Mouse (Mus musculus) CD4-positive helper T cell, adult 2 months (primary cell): ENCODE data around the gene Tnnc1.

ENCODE experiments used
- DNase-seq: peaks from one replicate; pipeline ENCODE4 v3.0.0-alpha.2; 2012; ENCODE audit warnings: low read depth, missing footprints, low spot score

The Tnnc1 gene

GRCm38 (mm10) chr14:31251626-31252025 lies 43.5 kb downstream of the Tnnc1 start:
- no peak for DNase-seq

GRCm38 (mm10) chr14:31252091-31252490 lies 44.0 kb downstream of the Tnnc1 start:
- DNase-seq: no peak

- DNase-seq: no peak
Measured at GRCm38 (mm10) chr14:31258476-31259050, 50.5 kb downstream of the Tnnc1 start.

GRCm38 (mm10) chr14:31260374-31260773 lies 52.3 kb downstream of the Tnnc1 start:
- no peak for DNase-seq

- no peak for DNase-seq
Measured at GRCm38 (mm10) chr14:31260932-31261331, 52.8 kb downstream of the Tnnc1 start.
